ENCODE assay signal across 8 mouse cellular contexts in the genomic region with DNA sequence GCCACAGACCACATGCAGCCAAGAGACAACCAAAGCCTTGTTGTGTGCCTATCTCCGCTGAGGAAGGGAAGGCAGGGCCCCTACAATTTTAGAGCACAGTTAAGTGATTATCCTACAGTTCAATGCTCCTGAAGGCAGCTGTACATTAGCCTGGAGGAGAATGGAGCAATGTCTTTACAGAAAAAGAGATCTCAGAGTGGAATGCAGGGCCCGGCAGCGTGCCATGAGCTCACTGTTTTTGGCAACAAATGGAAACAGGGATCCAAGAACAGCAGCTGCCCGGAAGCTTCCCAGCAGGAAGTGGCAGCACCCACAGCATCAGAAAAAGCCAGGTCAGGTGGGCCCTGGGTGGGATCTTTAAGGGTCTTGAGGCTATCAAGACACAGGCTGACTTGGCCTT. TPM values are rescaled to one million over a fixed set of nuclear protein-coding genes. Genes with fewer than 3 reads are reported as not detected.
A peak's percentile ranks its signal among the peaks of the same experiment; 100 is the strongest.
DNase-seq lines count a peak whose midpoint lies in the region; ATAC-seq and TF ChIP-seq lines count a peak whose summit lies in the region.

No protein-coding gene starts in this region.

- ATAC-seq in heart, embryonic 12.5 days (ENCODE audit: insufficient number of reproducible peaks, low FRiP score), result no peak
- peak; percentile 45; the same call in 1 of the 2 replicates for ATAC-seq in neural tube, embryonic 15.5 days (ENCODE audit: low FRiP score)
- ATAC-seq in stomach, postnatal 0 days (ENCODE audit: low FRiP score, low TSS enrichment), result no peak

- 62% methylated on average over 4 of the region's 4 CpGs for WGBS in heart, embryonic 12.5 days
- 40% methylated on average over 4 of the region's 4 CpGs for WGBS in neural tube, embryonic 15.5 days
- WGBS in stomach, postnatal 0 days, result 54% methylated on average over 4 of the region's 4 CpGs

- no peaks in the 10 kb centered on the region for H3K9me3 ChIP-seq in heart, embryonic 12.5 days (replicated peaks)
- H3K9me3 ChIP-seq in neural tube, embryonic 15.5 days (replicated peaks), result no peaks in the 10 kb centered on the region
- H3K9me3 ChIP-seq in stomach, postnatal 0 days (ENCODE audit: control insufficient read depth, low read length), result no peaks in the 10 kb centered on the region

- H3K27me3 ChIP-seq in heart, embryonic 12.5 days (replicated peaks), result no peaks in the 10 kb centered on the region
- no peaks in the 10 kb centered on the region for H3K27me3 ChIP-seq in neural tube, embryonic 15.5 days (replicated peaks)
- H3K27me3 ChIP-seq in stomach, postnatal 0 days (ENCODE audit: control insufficient read depth, insufficient read depth, low read length), result no peaks in the 10 kb centered on the region

- peaks cover 4% of the 10 kb centered on the region; the same call in 1 of the 2 replicates for H3K4me1 ChIP-seq in heart, embryonic 12.5 days (replicated peaks)
- peaks cover 14% of the 10 kb centered on the region for H3K4me1 ChIP-seq in neural tube, embryonic 15.5 days
- no peaks in the 10 kb centered on the region for H3K4me1 ChIP-seq in stomach, postnatal 0 days (replicated peaks; ENCODE audit: control insufficient read depth, insufficient read depth)

- H3K9ac ChIP-seq in heart, embryonic 12.5 days, result no peak overlapping the region
- no peak overlapping the region for H3K9ac ChIP-seq in neural tube, embryonic 15.5 days (replicated peaks)
- no peak overlapping the region for H3K9ac ChIP-seq in stomach, postnatal 0 days (ENCODE audit: low read length)

- H3K27ac ChIP-seq in heart, embryonic 12.5 days (ENCODE audit: poor library complexity, severe bottlenecking), result no peak overlapping the region; the same call in 1 of the 2 replicates
- peak overlapping the region; percentile 48 for H3K27ac ChIP-seq in neural tube, embryonic 15.5 days (replicated peaks)
- no peak overlapping the region for H3K27ac ChIP-seq in stomach, postnatal 0 days (replicated peaks)

- DNase-seq in heart, adult 18-20 months, result peak; percentile 44 to 48
- peak; percentile 48 for DNase-seq in right cerebral cortex, adult 18-20 months
- DNase-seq in right cerebral cortex, adult 2 months (ENCODE audit: low spot score in 2 of 2), result no peak
- DNase-seq in heart, postnatal 4 days, result peak; percentile 66
- DNase-seq in ovary, adult 18-20 months (ENCODE audit: low spot score), result no peak
- no peak for DNase-seq in stomach, postnatal 0 days (ENCODE audit: low spot score)

- H3K4me2 ChIP-seq in heart, embryonic 12.5 days, result no peak overlapping the region
- no peak overlapping the region for H3K4me2 ChIP-seq in neural tube, embryonic 15.5 days
- H3K4me2 ChIP-seq in stomach, postnatal 0 days (replicated peaks; ENCODE audit: low read depth), result no peak overlapping the region

- TF ChIP-seq EP300 in stomach, postnatal 0 days (optimal IDR thresholded peaks at IDR 0.05), result no peak

- no peak overlapping the region for H3K4me3 ChIP-seq in heart, embryonic 12.5 days
- no peak overlapping the region for H3K4me3 ChIP-seq in neural tube, embryonic 15.5 days (replicated peaks)
- no peak overlapping the region for H3K4me3 ChIP-seq in stomach, postnatal 0 days (ENCODE audit: low read depth, low read length)

- no peaks in the 10 kb centered on the region for H3K36me3 ChIP-seq in heart, embryonic 12.5 days
- H3K36me3 ChIP-seq in neural tube, embryonic 15.5 days, result no peaks in the 10 kb centered on the region
- no peaks in the 10 kb centered on the region for H3K36me3 ChIP-seq in stomach, postnatal 0 days (ENCODE audit: control insufficient read depth, insufficient read depth, low read length)

- no peak for TF ChIP-seq CTCF in stomach, postnatal 0 days (IDR thresholded peaks at IDR 0.05; ENCODE audit: low read depth)

RNA-seq across cellular contexts. Expression of a gene that starts 3.4 kb away (rescaled TPM):
- total RNA-seq in heart, adult 18-20 months (2021), result 100 to 1,000 TPM; 108 to 118 TPM
- polyA plus RNA-seq in heart, embryonic 12.5 days (2016; fragmentation: Nextera tagmentation; extraction: Ambion mirVana), result 0.64 and 2.3 TPM in 2 replicates
- total RNA-seq in heart, postnatal 4 days (2021), result 100 to 1,000 TPM; 169 to 186 TPM
- polyA plus RNA-seq in neural tube, embryonic 15.5 days (2015; fragmentation: Nextera tagmentation; extraction: Ambion mirVana), result 2.4 and 4.2 TPM in 2 replicates
- polyA plus RNA-seq in stomach, postnatal 0 days (2015; fragmentation: Nextera tagmentation; extraction: Ambion mirVana), result 4.2 and 8.9 TPM in 2 replicates

Comparison
In these comparisons a context has a peak if more than half of its experiments do, and no peak if none do; other contexts are left out.
1. DNase-seq: peak in heart, adult 18-20 months (2 of 2), right cerebral cortex, adult 18-20 months (single experiment) and heart, postnatal 4 days (single experiment); none in right cerebral cortex, adult 2 months (0 of 2), ovary, adult 18-20 months (single experiment) and stomach, postnatal 0 days (single experiment).